Mouse (Mus musculus): ENCODE measurements around the gene Fbxw11. TPM values are rescaled to one million over a fixed set of nuclear protein-coding genes. Genes with fewer than 3 reads are reported as not detected.
A peak's percentile ranks its signal among the peaks of the same experiment; 100 is the strongest.

Fbxw11 gene
- polyA plus RNA-seq, 1 experiment from 2014 or later: 95.8 TPM

DNA sequence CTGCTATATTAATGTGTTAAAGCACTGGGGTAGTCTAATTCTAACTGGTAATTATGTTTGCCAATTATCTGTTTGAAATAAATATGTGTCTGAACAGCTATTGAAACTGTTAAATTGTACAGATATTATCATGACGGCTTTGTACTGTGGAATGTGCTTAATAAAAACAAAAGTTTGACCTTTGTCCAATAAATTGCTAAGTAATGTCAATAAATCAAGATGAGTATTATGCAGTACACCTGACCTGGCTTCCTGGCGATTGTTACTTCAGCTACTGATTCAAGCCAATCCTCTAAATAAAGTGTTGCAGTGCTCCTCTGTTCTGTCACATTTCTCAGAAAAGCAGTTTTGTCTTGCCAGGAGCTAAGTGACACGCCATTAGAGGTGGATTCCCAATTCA lies 104.0 kb downstream of the Fbxw11 start:
- DNase-seq (ENCODE audit: low spot score) (no peak), ATAC-seq (replicated peaks; ENCODE audit: low FRiP score) (no peak)
- Histone ChIP-seq H3K4me1 (replicated peaks; ENCODE audit: control insufficient read depth, insufficient read depth, low read length) (no peaks in the 10 kb centered on the region), H3K4me2 (ENCODE audit: low read depth, low read length, severe bottlenecking) (no peak overlapping the region), H3K9ac (ENCODE audit: low read length) (no peak overlapping the region), H3K36me3 (ENCODE audit: control insufficient read depth, insufficient read depth, low read length) (peaks cover 6% of the 10 kb centered on the region; the same call in 1 of the 2 replicates), H3K9me3 (ENCODE audit: control insufficient read depth, low read length) (no peaks in the 10 kb centered on the region), H3K27ac (ENCODE audit: low read depth, low read length) (no peak overlapping the region), H3K4me3 (ENCODE audit: low read depth, low read length) (no peak overlapping the region), H3K27me3 (ENCODE audit: control insufficient read depth, insufficient read depth, low read length) (no peaks in the 10 kb centered on the region)
- 90% methylated on average over 3 of the region's 3 CpGs for WGBS

DNA sequence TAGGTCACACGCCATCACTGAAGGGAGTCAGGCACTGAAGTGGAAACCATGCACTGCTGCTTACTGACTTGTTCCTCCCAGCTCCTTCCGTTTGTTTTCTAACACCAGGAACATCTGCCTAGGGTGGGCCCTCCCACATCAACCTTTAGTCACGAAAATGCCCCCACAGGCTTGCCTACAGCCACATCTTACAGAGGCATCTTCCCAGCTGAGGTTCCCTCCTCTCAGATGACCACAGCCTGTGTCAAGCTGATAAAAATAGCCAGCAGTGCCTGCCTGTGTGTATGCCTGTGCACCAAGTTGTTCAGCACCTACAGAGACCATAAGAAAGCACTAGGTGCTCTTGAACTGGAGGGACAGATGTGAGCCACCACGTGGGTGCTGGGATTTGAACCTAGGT lies 106.3 kb downstream of the Fbxw11 start:
- Histone ChIP-seq H3K4me1 (replicated peaks; ENCODE audit: control insufficient read depth, insufficient read depth, low read length) (no peaks in the 10 kb centered on the region), H3K4me3 (ENCODE audit: low read depth, low read length) (no peak overlapping the region), H3K4me2 (ENCODE audit: low read depth, low read length, severe bottlenecking) (no peak overlapping the region), H3K9me3 (ENCODE audit: control insufficient read depth, low read length) (no peaks in the 10 kb centered on the region), H3K36me3 (ENCODE audit: control insufficient read depth, insufficient read depth, low read length) (peaks cover 2% of the 10 kb centered on the region; the same call in 1 of the 2 replicates), H3K9ac (ENCODE audit: low read length) (no peak overlapping the region), H3K27ac (ENCODE audit: low read depth, low read length) (no peak overlapping the region), H3K27me3 (ENCODE audit: control insufficient read depth, insufficient read depth, low read length) (no peaks in the 10 kb centered on the region)
- DNase-seq (ENCODE audit: low spot score): no peak
- ATAC-seq (replicated peaks; ENCODE audit: low FRiP score): no peak
- WGBS: 69% methylated on average over 4 of the region's 4 CpGs

DNA sequence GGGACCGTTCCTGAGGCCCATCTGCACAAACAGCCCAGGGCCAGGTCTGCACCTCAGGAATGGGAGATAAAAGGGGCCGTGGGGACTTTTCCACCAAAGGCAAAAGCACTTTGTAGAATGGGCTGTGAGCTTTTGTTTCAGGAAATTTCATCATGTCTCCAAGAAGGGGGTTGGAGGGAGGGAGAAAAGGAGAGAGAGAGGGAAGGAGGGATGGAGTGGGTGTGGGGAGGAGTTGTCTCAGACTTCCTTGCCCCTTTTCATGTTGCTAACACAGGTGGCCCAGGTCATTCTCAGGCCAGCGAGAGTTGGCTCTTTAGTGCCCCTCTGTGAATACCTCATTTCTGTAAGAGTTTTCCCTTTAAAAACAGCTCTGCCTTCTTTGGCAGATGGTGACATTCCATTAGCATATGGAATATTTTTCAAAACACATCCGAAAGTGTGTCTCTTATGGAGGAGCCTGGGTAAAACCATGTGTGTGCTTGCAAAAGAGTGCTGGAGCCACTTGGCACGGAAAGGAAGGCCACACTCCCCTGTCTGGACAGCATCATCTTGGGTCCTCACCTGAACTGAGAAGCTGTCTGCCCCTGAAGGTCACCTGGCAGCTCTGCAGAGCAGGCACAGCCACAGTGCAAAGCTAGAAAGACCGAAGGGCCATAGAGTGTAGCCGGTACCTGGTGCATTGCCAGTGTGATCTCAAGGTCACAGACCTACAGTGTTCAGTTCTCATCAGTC lies 109.5 kb downstream of the Fbxw11 start:
- Histone ChIP-seq H3K9ac (ENCODE audit: low read length) (no peak overlapping the region), H3K27ac (ENCODE audit: low read depth, low read length) (no peak overlapping the region), H3K4me1 (replicated peaks; ENCODE audit: control insufficient read depth, insufficient read depth, low read length) (no peaks in the 10 kb centered on the region), H3K4me3 (ENCODE audit: low read depth, low read length) (no peak overlapping the region), H3K27me3 (ENCODE audit: control insufficient read depth, insufficient read depth, low read length) (no peaks in the 10 kb centered on the region), H3K9me3 (ENCODE audit: control insufficient read depth, low read length) (no peaks in the 10 kb centered on the region), H3K4me2 (ENCODE audit: low read depth, low read length, severe bottlenecking) (no peak overlapping the region), H3K36me3 (ENCODE audit: control insufficient read depth, insufficient read depth, low read length) (no peaks in the 10 kb centered on the region)
- ATAC-seq (replicated peaks; ENCODE audit: low FRiP score) (no peak), DNase-seq (ENCODE audit: low spot score) (no peak)
- 76% methylated on average over 7 of the region's 7 CpGs for WGBS

DNA sequence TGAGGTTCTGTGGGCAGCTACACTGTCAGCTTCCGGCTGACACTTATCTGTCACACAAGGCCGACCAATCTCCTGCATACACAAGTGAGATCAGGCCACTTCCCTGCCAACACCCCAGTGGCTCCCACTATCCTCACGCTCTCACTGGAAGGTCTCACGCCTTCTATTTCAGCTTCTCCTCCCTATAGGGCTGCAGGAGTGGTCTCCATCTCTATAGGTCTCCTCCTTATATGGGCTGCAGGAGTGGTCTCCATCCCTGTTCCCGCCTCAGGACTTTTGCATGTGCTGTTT lies 110.0 kb downstream of the Fbxw11 start:
- no peak for ATAC-seq (replicated peaks; ENCODE audit: low FRiP score)

DNA sequence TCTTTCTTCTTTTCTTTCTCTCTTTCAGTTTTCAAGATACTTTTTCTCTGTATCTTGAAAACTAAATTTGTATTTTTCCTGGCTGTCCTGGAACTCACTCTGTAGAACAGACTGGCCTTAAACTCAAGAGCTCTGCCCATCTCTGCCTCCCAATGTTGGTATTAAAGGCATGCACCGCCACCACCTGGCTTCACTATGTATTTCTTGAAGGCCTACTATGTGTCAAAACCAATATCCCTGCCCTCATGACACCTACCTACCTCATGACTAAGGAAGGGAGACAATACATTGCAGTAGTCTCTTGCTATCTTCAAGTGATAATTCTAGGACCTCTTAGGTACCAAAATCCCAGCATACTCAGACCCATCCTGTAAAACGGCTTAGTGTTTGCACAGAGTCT lies 110.8 kb downstream of the Fbxw11 start:
- Histone ChIP-seq H3K9me3 (ENCODE audit: control insufficient read depth, low read length) (no peaks in the 10 kb centered on the region), H3K27me3 (ENCODE audit: control insufficient read depth, insufficient read depth, low read length) (no peaks in the 10 kb centered on the region), H3K4me1 (replicated peaks; ENCODE audit: control insufficient read depth, insufficient read depth, low read length) (no peaks in the 10 kb centered on the region), H3K4me2 (ENCODE audit: low read depth, low read length, severe bottlenecking) (no peak overlapping the region), H3K4me3 (ENCODE audit: low read depth, low read length) (no peak overlapping the region), H3K9ac (ENCODE audit: low read length) (no peak overlapping the region), H3K36me3 (ENCODE audit: control insufficient read depth, insufficient read depth, low read length) (no peaks in the 10 kb centered on the region), H3K27ac (ENCODE audit: low read depth, low read length) (no peak overlapping the region)
- no peak for ATAC-seq (replicated peaks; ENCODE audit: low FRiP score)
- 86% methylated on average over 2 of the region's 2 CpGs for WGBS
- DNase-seq (ENCODE audit: low spot score): no peak

More for the DNA sequence above, 110.0 kb downstream of the Fbxw11 start:
- Histone ChIP-seq H3K4me1 (replicated peaks; ENCODE audit: control insufficient read depth, insufficient read depth, low read length) (no peaks in the 10 kb centered on the region), H3K9ac (ENCODE audit: low read length) (no peak overlapping the region), H3K27ac (ENCODE audit: low read depth, low read length) (no peak overlapping the region), H3K9me3 (ENCODE audit: control insufficient read depth, low read length) (no peaks in the 10 kb centered on the region), H3K4me2 (ENCODE audit: low read depth, low read length, severe bottlenecking) (no peak overlapping the region), H3K36me3 (ENCODE audit: control insufficient read depth, insufficient read depth, low read length) (no peaks in the 10 kb centered on the region), H3K4me3 (ENCODE audit: low read depth, low read length) (no peak overlapping the region), H3K27me3 (ENCODE audit: control insufficient read depth, insufficient read depth, low read length) (no peaks in the 10 kb centered on the region)
- WGBS: 82% methylated on average over 5 of the region's 5 CpGs
- peak; percentile 48 for DNase-seq (ENCODE audit: low spot score)

DNA sequence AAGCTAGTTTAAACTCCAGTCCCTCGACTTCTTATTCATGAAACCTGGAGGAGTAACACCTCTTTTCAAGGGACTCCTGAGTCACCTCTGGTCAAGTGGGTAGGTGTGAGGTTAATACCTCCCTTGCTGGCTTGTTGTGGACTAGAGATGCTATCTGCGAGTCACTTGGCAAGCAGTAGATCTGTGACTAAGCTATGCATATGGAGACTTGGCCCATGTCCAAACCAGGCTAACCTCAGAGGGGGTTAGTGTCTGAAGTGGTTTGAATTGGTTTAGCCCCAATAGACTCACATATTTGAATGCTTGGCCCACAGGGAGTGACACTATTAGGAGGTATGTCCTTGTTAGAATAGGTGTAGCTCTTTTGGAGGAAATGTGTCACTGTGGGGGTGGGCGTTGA lies 120.2 kb downstream of the Fbxw11 start:
- H3K4me3 ChIP-seq (ENCODE audit: low read depth, low read length): no peak overlapping the region
- H3K4me1 ChIP-seq (replicated peaks; ENCODE audit: control insufficient read depth, insufficient read depth, low read length): no peaks in the 10 kb centered on the region
- H3K36me3 ChIP-seq (ENCODE audit: control insufficient read depth, insufficient read depth, low read length): no peaks in the 10 kb centered on the region
- H3K27me3 ChIP-seq (ENCODE audit: control insufficient read depth, insufficient read depth, low read length): no peaks in the 10 kb centered on the region
- H3K9me3 ChIP-seq (ENCODE audit: control insufficient read depth, low read length): no peaks in the 10 kb centered on the region
- DNase-seq (ENCODE audit: low spot score): no peak
- 92% methylated on average over 3 of the region's 3 CpGs for WGBS
- H3K4me2 ChIP-seq (ENCODE audit: low read depth, low read length, severe bottlenecking): no peak overlapping the region
- H3K27ac ChIP-seq (ENCODE audit: low read depth, low read length): no peak overlapping the region
- no peak overlapping the region for H3K9ac ChIP-seq (ENCODE audit: low read length)
- no peak for ATAC-seq (replicated peaks; ENCODE audit: low FRiP score)

DNA sequence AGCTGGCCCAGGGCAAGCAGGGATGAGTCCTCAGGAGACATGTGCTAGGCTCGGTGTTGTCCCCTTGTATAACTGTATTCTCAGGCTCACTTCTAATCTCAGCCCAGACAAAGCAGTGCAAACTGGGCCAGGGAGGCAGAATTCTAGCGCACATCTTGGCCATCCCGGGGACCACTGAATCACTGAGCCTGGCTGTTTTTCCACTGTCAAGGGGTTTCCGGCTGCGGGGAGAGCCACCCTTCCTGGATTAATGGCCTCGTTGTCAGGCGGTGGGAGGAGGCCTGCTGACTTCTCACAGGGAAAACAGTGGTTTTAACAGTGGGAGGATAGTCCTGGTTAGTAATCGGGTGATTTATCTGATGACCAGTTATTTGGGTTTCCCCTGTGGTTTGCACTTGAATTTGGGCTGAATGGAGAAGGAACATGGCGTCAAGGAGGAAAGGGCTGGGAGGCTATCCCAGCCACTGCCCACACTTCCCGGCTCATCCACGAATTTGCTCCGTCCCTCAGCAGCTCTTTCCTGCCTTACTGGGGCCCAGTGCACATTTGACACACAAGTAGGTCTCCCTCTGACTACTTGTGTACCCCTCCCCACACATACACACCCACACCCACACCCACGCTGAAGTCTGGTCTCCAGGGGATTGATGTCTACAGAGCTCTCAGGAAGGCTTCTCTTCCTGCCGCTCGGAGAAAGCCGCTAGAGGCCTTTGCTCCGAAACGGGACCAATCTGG lies 125.1 kb downstream of the Fbxw11 start:
- H3K27me3 ChIP-seq (ENCODE audit: control insufficient read depth, insufficient read depth, low read length): no peaks in the 10 kb centered on the region
- H3K4me2 ChIP-seq (ENCODE audit: low read depth, low read length, severe bottlenecking): no peak overlapping the region
- H3K27ac ChIP-seq (ENCODE audit: low read depth, low read length): no peak overlapping the region
- WGBS: 88% methylated on average over 18 of the region's 18 CpGs
- no peak for DNase-seq (ENCODE audit: low spot score)
- H3K36me3 ChIP-seq (ENCODE audit: control insufficient read depth, insufficient read depth, low read length): no peaks in the 10 kb centered on the region
- ATAC-seq (replicated peaks; ENCODE audit: low FRiP score): no peak
- H3K4me1 ChIP-seq (replicated peaks; ENCODE audit: control insufficient read depth, insufficient read depth, low read length): no peaks in the 10 kb centered on the region
- H3K4me3 ChIP-seq (ENCODE audit: low read depth, low read length): no peak overlapping the region
- H3K9ac ChIP-seq (ENCODE audit: low read length): no peak overlapping the region
- H3K9me3 ChIP-seq (ENCODE audit: control insufficient read depth, low read length): no peaks in the 10 kb centered on the region

DNA sequence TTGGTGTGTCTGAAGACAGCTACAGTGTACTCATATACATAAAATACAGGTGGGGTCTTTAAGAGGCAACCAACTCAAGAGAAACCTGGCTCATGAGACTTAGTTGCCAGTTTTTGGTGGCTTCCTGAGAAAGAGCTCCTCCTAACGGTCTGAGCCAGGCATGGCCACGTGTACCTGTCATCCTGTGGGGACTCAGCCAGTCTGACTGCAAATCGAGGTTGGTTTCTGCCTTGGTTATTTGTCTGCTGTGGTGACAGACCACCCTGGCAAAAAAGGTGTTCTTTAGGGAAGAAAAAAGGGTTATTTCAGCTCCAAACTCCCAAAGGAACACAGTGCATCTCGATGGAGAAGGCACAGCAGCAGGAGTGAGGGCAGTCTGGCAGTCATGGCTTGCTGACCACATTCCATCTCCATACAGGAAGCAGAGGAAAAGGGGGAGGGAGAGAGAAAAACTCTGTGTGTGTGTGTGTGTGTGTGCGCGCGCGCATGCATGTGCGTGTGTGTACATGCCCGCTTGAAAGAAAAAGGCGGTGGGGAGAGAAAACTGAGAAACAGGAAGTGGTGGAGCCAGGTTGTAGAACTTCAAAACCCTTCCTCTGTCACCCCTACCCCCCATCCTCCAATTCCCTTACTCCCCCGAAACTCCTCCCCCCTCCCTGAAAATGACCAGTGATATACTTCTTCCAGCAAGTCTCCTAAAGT lies 126.3 kb downstream of the Fbxw11 start:
- Histone ChIP-seq H3K4me3 (ENCODE audit: low read depth, low read length) (no peak overlapping the region), H3K4me2 (ENCODE audit: low read depth, low read length, severe bottlenecking) (no peak overlapping the region), H3K4me1 (replicated peaks; ENCODE audit: control insufficient read depth, insufficient read depth, low read length) (no peaks in the 10 kb centered on the region), H3K36me3 (ENCODE audit: control insufficient read depth, insufficient read depth, low read length) (no peaks in the 10 kb centered on the region), H3K9me3 (ENCODE audit: control insufficient read depth, low read length) (no peaks in the 10 kb centered on the region), H3K27ac (ENCODE audit: low read depth, low read length) (no peak overlapping the region), H3K27me3 (ENCODE audit: control insufficient read depth, insufficient read depth, low read length) (no peaks in the 10 kb centered on the region), H3K9ac (ENCODE audit: low read length) (no peak overlapping the region)
- WGBS: 85% methylated on average over 12 of the region's 12 CpGs
- ATAC-seq (replicated peaks; ENCODE audit: low FRiP score) (no peak), DNase-seq (ENCODE audit: low spot score) (no peak)
